Mouse (Mus musculus): ENCODE measurements around the gene Ell2.

GRCm38 (mm10) chr13:75778156-75778555, 71.6 kb downstream of the Ell2 start:
- no peak for TF ChIP-seq CTCF (IDR thresholded peaks at IDR 0.05; ENCODE audit: low read depth)
- TF ChIP-seq EP300 (IDR thresholded peaks at IDR 0.05; ENCODE audit: low read depth), result no peak
